Mouse (Mus musculus) small intestine, adult 2 months (tissue): ENCODE data around the gene Sept9.

Experiments used
- CTCF ChIP-seq: fragments of 200-500 bp; IDR thresholded peaks from 2 replicates; pipeline ENCODE4 v1.5.1; 2012; ENCODE audit warnings: low read depth, mild to moderate bottlenecking, control low read depth, inconsistent platforms, low read length, moderate library complexity, mixed read lengths; ENCODE audit not compliant: insufficient replicate concordance, insufficient read length; ENCODE audit errors: extremely low read depth
- POLR2A ChIP-seq: fragments of 200-500 bp; IDR thresholded peaks from 2 replicates; pipeline ENCODE4 v1.6.1; 2012; ENCODE audit warnings: low read depth, mild to moderate bottlenecking, control low read depth, inconsistent platforms, low read length, moderate library complexity

- no peak for TF ChIP-seq POLR2A
- no peak for TF ChIP-seq CTCF
Observed at GRCm38 (mm10) chr11:117336081-117336788, 136.8 kb downstream of the Sept9 start.
